Mouse (Mus musculus): ENCODE measurements at regions not wholly inside any gene's neighbourhood (a gene's known extent, or its start where the extent isn't known, plus 50 kb on each side); places are given as distances from the start of the nearest gene placed in this dataset.

- no peak for ATAC-seq (ENCODE audit: insufficient read depth)
- Histone ChIP-seq H3K36me3 (replicated peaks; ENCODE audit: control insufficient read depth, insufficient read depth, low read depth) (no peaks in the 10 kb centered on the region), H3K27ac (no peak overlapping the region), H3K9ac (replicated peaks) (no peak overlapping the region), H3K27me3 (ENCODE audit: control insufficient read depth, insufficient read depth, low read length) (no peaks in the 10 kb centered on the region), H3K4me2 (ENCODE audit: low read depth) (no peak overlapping the region), H3K9me3 (ENCODE audit: control insufficient read depth, low read length) (no peaks in the 10 kb centered on the region), H3K4me1 (replicated peaks; ENCODE audit: control insufficient read depth in 2 of 2, insufficient read depth in 2 of 2, low read length in 1 of 2) (no peaks in the 10 kb centered on the region), H3K4me3 (ENCODE audit: insufficient read depth in 1 of 2, low read depth in 2 of 2, low read length in 2 of 2) (no peak overlapping the region)
- TF ChIP-seq EP300 (IDR thresholded peaks at IDR 0.05; ENCODE audit: low read depth) = no peak
- TF ChIP-seq CTCF (IDR thresholded peaks at IDR 0.05; ENCODE audit: low read depth) = peak; percentile 24; the same call in 1 of the 2 replicates
- DNase-seq (ENCODE audit: low read depth in 3 of 3, low spot score in 3 of 3) = no peak
- WGBS (ENCODE audit: insufficient replicate concordance) = 54% methylated on average over 3 of the region's 3 CpGs
Observed at GRCm38 (mm10) chr1:32964957-32965356, 417.9 kb upstream of the Gm5415 start.

- Histone ChIP-seq H3K36me3 (replicated peaks; ENCODE audit: control insufficient read depth, insufficient read depth, low read depth) (no peaks in the 10 kb centered on the region), H3K4me3 (ENCODE audit: insufficient read depth in 1 of 2, low read depth in 2 of 2, low read length in 2 of 2) (no peak overlapping the region), H3K27me3 (ENCODE audit: control insufficient read depth, insufficient read depth, low read length) (no peaks in the 10 kb centered on the region), H3K4me1 (replicated peaks; ENCODE audit: control insufficient read depth in 2 of 2, insufficient read depth in 2 of 2, low read length in 1 of 2) (no peaks in the 10 kb centered on the region), H3K4me2 (ENCODE audit: low read depth) (no peak overlapping the region), H3K9ac (replicated peaks) (no peak overlapping the region), H3K9me3 (ENCODE audit: control insufficient read depth, low read length) (no peaks in the 10 kb centered on the region), H3K27ac (no peak overlapping the region)
- 54% methylated on average over 6 of the region's 6 CpGs for WGBS (ENCODE audit: insufficient replicate concordance)
- ATAC-seq (ENCODE audit: insufficient read depth) = no peak
- TF ChIP-seq EP300 (IDR thresholded peaks at IDR 0.05; ENCODE audit: low read depth) = no peak
- TF ChIP-seq CTCF (IDR thresholded peaks at IDR 0.05; ENCODE audit: low read depth) = no peak
- no peak for DNase-seq (ENCODE audit: low read depth in 3 of 3, low spot score in 3 of 3)
Observed at GRCm38 (mm10) chr1:32959316-32959715, 412.2 kb upstream of the Gm5415 start.

- DNase-seq (ENCODE audit: low read depth in 3 of 3, low spot score in 3 of 3) = no peak
- Histone ChIP-seq H3K36me3 (replicated peaks; ENCODE audit: control insufficient read depth, insufficient read depth, low read depth) (no peaks in the 10 kb centered on the region), H3K4me3 (ENCODE audit: insufficient read depth in 1 of 2, low read depth in 2 of 2, low read length in 2 of 2) (no peak overlapping the region), H3K27ac (no peak overlapping the region), H3K9ac (replicated peaks) (no peak overlapping the region), H3K4me2 (ENCODE audit: low read depth) (no peak overlapping the region), H3K9me3 (ENCODE audit: control insufficient read depth, low read length) (no peaks in the 10 kb centered on the region), H3K27me3 (ENCODE audit: control insufficient read depth, insufficient read depth, low read length) (no peaks in the 10 kb centered on the region), H3K4me1 (replicated peaks; ENCODE audit: control insufficient read depth in 2 of 2, insufficient read depth in 2 of 2, low read length in 1 of 2) (no peaks in the 10 kb centered on the region)
- no peak for TF ChIP-seq CTCF (IDR thresholded peaks at IDR 0.05; ENCODE audit: low read depth)
- TF ChIP-seq EP300 (IDR thresholded peaks at IDR 0.05; ENCODE audit: low read depth) = no peak
- WGBS (ENCODE audit: insufficient replicate concordance) = 54% methylated on average over 4 of the region's 4 CpGs
- no peak for ATAC-seq (ENCODE audit: insufficient read depth)
Observed at GRCm38 (mm10) chr1:32946254-32946653, 399.2 kb upstream of the Gm5415 start.

DNA sequence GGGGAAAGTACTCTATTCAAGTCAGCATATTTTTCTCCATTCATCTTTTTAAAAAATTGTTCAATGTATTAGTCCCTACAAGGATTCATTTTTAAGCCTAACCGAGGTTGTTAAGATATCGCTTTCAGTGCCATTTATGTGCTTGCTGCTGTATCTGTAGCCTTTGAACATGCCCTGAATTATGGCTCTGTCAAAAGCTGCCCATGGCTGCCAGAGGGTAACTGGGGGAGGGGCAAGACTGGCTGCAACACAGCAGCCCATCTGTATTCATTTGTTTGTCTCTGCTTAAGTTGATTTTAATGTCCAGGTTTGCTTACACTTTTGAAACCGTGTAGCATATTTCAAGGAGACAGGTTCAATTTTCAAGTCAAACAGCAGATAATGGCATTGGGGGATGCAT, 383.3 kb upstream of the Gm5415 start:
- Histone ChIP-seq H3K9ac (replicated peaks) (no peak overlapping the region), H3K9me3 (ENCODE audit: control insufficient read depth, low read length) (no peaks in the 10 kb centered on the region), H3K27ac (no peak overlapping the region), H3K4me2 (ENCODE audit: low read depth) (no peak overlapping the region), H3K27me3 (ENCODE audit: control insufficient read depth, insufficient read depth, low read length) (no peaks in the 10 kb centered on the region), H3K4me3 (ENCODE audit: insufficient read depth in 1 of 2, low read depth in 2 of 2, low read length in 2 of 2) (no peak overlapping the region), H3K4me1 (replicated peaks; ENCODE audit: control insufficient read depth in 2 of 2, insufficient read depth in 2 of 2, low read length in 1 of 2) (no peaks in the 10 kb centered on the region), H3K36me3 (replicated peaks; ENCODE audit: control insufficient read depth, insufficient read depth, low read depth) (no peaks in the 10 kb centered on the region)
- TF ChIP-seq CTCF (IDR thresholded peaks at IDR 0.05; ENCODE audit: low read depth) (no peak), EP300 (IDR thresholded peaks at IDR 0.05; ENCODE audit: low read depth) (no peak)
- WGBS (ENCODE audit: insufficient replicate concordance) = 50% methylated on average over 3 of the region's 3 CpGs
- DNase-seq (ENCODE audit: low read depth in 3 of 3, low spot score in 3 of 3) = no peak
- no peak for ATAC-seq (ENCODE audit: insufficient read depth)

DNA sequence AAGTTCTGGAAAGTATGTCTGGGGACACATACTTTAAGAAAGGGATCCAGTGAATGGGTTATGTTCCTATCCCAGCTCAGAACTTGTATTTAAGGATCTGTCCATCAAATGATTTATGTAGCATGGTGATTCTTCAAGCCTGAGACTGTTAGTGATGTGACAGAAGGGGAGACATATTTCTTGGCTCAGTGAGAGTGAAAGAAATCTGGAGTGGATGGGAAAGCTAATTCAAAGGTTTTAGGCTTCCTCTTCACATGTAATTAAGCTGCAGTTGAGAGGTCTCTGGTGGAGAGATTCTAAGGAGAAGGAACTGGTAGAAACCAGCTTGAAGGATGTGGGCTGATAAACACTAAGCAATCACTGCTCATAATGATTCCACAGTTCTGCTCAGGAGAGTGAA, 355.3 kb upstream of the Gm5415 start:
- ATAC-seq (ENCODE audit: insufficient read depth) = no peak
- H3K4me1 ChIP-seq (replicated peaks; ENCODE audit: control insufficient read depth in 2 of 2, insufficient read depth in 2 of 2, low read length in 1 of 2) = no peaks in the 10 kb centered on the region
- no peak for TF ChIP-seq EP300 (IDR thresholded peaks at IDR 0.05; ENCODE audit: low read depth)
- TF ChIP-seq CTCF (IDR thresholded peaks at IDR 0.05; ENCODE audit: low read depth) = no peak

GRCm38 (mm10) chr1:32887728-32888127, 340.6 kb upstream of the Gm5415 start:
- ATAC-seq (ENCODE audit: insufficient read depth) (no peak), DNase-seq (ENCODE audit: low read depth in 3 of 3, low spot score in 3 of 3) (no peak)
- H3K9ac ChIP-seq (replicated peaks) = no peak overlapping the region
- no peak overlapping the region for H3K4me2 ChIP-seq (ENCODE audit: low read depth)
- H3K4me1 ChIP-seq (replicated peaks; ENCODE audit: control insufficient read depth in 2 of 2, insufficient read depth in 2 of 2, low read length in 1 of 2) = no peaks in the 10 kb centered on the region
- H3K27ac ChIP-seq = no peak overlapping the region
- H3K27me3 ChIP-seq (ENCODE audit: control insufficient read depth, insufficient read depth, low read length) = no peaks in the 10 kb centered on the region
- TF ChIP-seq CTCF (IDR thresholded peaks at IDR 0.05; ENCODE audit: low read depth) (no peak), EP300 (IDR thresholded peaks at IDR 0.05; ENCODE audit: low read depth) (no peak)
- H3K9me3 ChIP-seq (ENCODE audit: control insufficient read depth, low read length) = no peaks in the 10 kb centered on the region
- no peaks in the 10 kb centered on the region for H3K36me3 ChIP-seq (replicated peaks; ENCODE audit: control insufficient read depth, insufficient read depth, low read depth)
- H3K4me3 ChIP-seq (ENCODE audit: insufficient read depth in 1 of 2, low read depth in 2 of 2, low read length in 2 of 2) = no peak overlapping the region

More for the DNA sequence above, 355.3 kb upstream of the Gm5415 start:
- Histone ChIP-seq H3K9me3 (ENCODE audit: control insufficient read depth, low read length) (no peaks in the 10 kb centered on the region), H3K27ac (no peak overlapping the region), H3K9ac (replicated peaks) (no peak overlapping the region), H3K4me3 (ENCODE audit: insufficient read depth in 1 of 2, low read depth in 2 of 2, low read length in 2 of 2) (no peak overlapping the region), H3K36me3 (replicated peaks; ENCODE audit: control insufficient read depth, insufficient read depth, low read depth) (no peaks in the 10 kb centered on the region), H3K4me2 (ENCODE audit: low read depth) (no peak overlapping the region), H3K27me3 (ENCODE audit: control insufficient read depth, insufficient read depth, low read length) (no peaks in the 10 kb centered on the region)
- DNase-seq (ENCODE audit: low read depth in 3 of 3, low spot score in 3 of 3) = no peak
